Mouse (Mus musculus): Measurements from ENCODE around the gene Itsn1. TPM values are rescaled to one million over a fixed set of nuclear protein-coding genes. Genes with fewer than 3 reads are reported as not detected.

The Itsn1 gene
- 56.5 and 77.5 TPM in 2 replicates for polyA plus RNA-seq (2014; fragmentation: Nextera tagmentation; extraction: Ambion mirVana)

- H3K9ac ChIP-seq (replicated peaks; ENCODE audit: low read depth, low read length): peak within 1 kb of the TSS; percentile 96
- H3K4me2 ChIP-seq (ENCODE audit: low read depth, low read length): peak within 1 kb of the TSS; percentile 73
- H3K27me3 ChIP-seq (ENCODE audit: control insufficient read depth, insufficient read depth, low read length): no peaks in the 10 kb centered on the region
- peak; percentile 94 for ATAC-seq (ENCODE audit: low read depth)
- H3K36me3 ChIP-seq (ENCODE audit: control insufficient read depth, insufficient read depth, low read length): peaks cover 5% of the 10 kb centered on the region; the same call in 1 of the 2 replicates
- H3K4me3 ChIP-seq (ENCODE audit: low read depth, low read length): peak within 1 kb of the TSS; percentile 86
- H3K27ac ChIP-seq (ENCODE audit: low read depth, low read length): peak within 1 kb of the TSS; percentile 97
- peaks cover 29% of the 10 kb centered on the region for H3K4me1 ChIP-seq (ENCODE audit: control insufficient read depth, insufficient read depth, low read length)
- no peaks in the 10 kb centered on the region for H3K9me3 ChIP-seq (ENCODE audit: control insufficient read depth, low read length)
- WGBS: under 1% methylated on average over 33 of the region's 33 CpGs
These were observed at the start of gene Itsn1 for GRCm38 (mm10) chr16:91729066-91729482. Itsn1 (plus strand) TSS chr16:91729281.

DNA sequence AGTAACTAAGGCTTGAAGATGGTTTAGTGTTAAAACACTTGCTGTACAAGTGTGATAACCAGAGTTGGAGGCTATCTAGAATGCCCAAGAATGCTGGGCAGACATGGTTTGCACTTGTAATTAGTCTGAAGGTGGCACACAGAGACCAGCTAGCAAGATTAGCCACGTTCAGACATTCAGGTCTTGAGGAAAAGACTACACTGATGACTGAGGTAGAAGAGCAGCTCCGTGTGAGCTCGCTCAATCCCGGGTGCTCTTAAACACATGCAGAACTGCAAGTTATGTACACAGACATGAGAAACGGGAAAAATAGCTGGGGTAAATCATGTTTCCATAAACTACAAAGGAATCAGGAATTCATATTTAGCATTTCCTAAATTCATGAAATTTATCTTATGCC lies 48.4 kb upstream of the Itsn1 start:
- Histone ChIP-seq H3K9me3 (ENCODE audit: control insufficient read depth, low read length) (no peaks in the 10 kb centered on the region), H3K9ac (replicated peaks; ENCODE audit: low read depth, low read length) (no peak overlapping the region), H3K27me3 (ENCODE audit: control insufficient read depth, insufficient read depth, low read length) (no peaks in the 10 kb centered on the region), H3K4me1 (ENCODE audit: control insufficient read depth, insufficient read depth, low read length) (no peaks in the 10 kb centered on the region), H3K4me2 (ENCODE audit: low read depth, low read length) (no peak overlapping the region), H3K36me3 (ENCODE audit: control insufficient read depth, insufficient read depth, low read length) (peaks cover 66% of the 10 kb centered on the region), H3K4me3 (ENCODE audit: low read depth, low read length) (no peak overlapping the region), H3K27ac (ENCODE audit: low read depth, low read length) (no peak overlapping the region)
- ATAC-seq (ENCODE audit: low read depth): no peak
- 83% methylated on average over 5 of the region's 5 CpGs for WGBS

DNA sequence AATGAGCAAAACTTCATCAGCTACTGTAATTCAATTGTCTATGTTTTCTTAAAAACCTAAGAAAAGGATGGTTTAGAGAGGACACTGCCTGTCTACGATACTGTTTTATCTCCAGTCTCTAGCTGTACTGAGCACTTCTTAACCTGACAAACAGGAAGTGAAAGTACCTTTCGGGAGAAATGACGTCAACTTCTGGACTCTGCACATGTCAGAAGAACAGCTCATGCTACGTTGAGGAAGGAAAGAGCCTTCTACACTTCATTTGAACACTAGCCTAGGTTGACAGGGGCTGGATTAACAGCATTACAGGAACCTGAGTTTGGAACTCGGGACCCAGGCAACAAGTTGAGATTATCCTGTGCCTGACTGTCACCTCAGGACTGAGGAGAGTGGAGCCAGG lies 43.6 kb upstream of the Itsn1 start:
- Histone ChIP-seq H3K4me2 (ENCODE audit: low read depth, low read length) (no peak overlapping the region), H3K27me3 (ENCODE audit: control insufficient read depth, insufficient read depth, low read length) (no peaks in the 10 kb centered on the region), H3K27ac (ENCODE audit: low read depth, low read length) (no peak overlapping the region), H3K9me3 (ENCODE audit: control insufficient read depth, low read length) (no peaks in the 10 kb centered on the region), H3K9ac (replicated peaks; ENCODE audit: low read depth, low read length) (no peak overlapping the region), H3K4me3 (ENCODE audit: low read depth, low read length) (no peak overlapping the region), H3K36me3 (ENCODE audit: control insufficient read depth, insufficient read depth, low read length) (peaks cover 36% of the 10 kb centered on the region), H3K4me1 (ENCODE audit: control insufficient read depth, insufficient read depth, low read length) (peaks cover 8% of the 10 kb centered on the region; the same call in 1 of the 2 replicates)
- WGBS: 93% methylated on average over 5 of the region's 5 CpGs
- no peak for ATAC-seq (ENCODE audit: low read depth)

DNA sequence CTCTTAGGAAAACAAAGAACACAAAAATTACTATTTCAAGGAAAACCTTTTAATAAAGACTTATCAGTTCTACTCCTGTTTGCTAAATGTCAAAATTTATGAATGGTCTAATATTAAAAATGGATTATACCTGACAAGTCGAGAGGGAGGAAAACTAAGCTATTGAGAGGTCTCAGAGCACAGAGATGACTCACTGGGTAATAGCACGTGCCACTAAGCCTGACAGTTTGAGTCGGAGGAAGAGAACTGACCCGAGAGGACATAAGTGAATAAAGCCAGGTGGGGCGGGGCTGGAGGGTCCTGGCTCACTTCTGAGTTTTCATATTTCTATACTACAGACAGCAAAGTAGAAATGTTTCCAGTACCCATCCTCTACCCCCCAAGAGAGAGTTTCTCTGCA lies 42.7 kb upstream of the Itsn1 start:
- Histone ChIP-seq H3K4me2 (ENCODE audit: low read depth, low read length) (no peak overlapping the region), H3K27me3 (ENCODE audit: control insufficient read depth, insufficient read depth, low read length) (no peaks in the 10 kb centered on the region), H3K4me1 (ENCODE audit: control insufficient read depth, insufficient read depth, low read length) (peaks cover 8% of the 10 kb centered on the region; the same call in 1 of the 2 replicates), H3K9me3 (ENCODE audit: control insufficient read depth, low read length) (no peaks in the 10 kb centered on the region), H3K36me3 (ENCODE audit: control insufficient read depth, insufficient read depth, low read length) (peaks cover 29% of the 10 kb centered on the region), H3K9ac (replicated peaks; ENCODE audit: low read depth, low read length) (no peak overlapping the region), H3K4me3 (ENCODE audit: low read depth, low read length) (no peak overlapping the region), H3K27ac (ENCODE audit: low read depth, low read length) (no peak overlapping the region)
- ATAC-seq (ENCODE audit: low read depth): no peak
- 89% methylated on average over 5 of the region's 5 CpGs for WGBS

DNA sequence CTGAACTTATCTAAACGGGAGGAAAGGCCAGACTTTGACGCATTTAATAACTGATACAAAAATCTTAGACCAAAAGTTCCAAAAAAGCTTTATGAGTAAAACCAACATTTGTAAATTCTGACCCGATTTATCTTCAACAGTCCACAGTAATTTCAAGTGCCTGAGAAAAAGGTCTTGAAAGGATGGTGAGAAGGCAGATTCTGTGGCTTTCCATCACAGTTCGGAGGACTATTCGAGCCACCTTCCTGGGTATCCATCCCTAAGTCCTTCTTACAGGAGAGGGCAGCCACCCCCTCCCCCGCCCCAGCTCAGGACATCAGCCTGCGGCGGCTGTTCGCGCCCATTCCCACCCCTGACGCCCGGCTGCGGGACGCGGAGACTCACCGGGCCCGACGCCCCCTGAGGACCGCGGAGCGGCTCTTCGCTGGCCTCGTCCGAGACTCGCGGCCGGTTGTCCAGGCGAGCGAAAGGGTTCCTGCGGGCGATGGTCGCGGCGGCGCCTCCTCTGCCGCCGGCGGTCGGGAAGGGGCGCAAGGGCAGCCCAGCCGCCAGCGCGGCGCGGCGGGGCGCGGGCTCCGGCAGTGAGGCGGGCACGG lies 41.0 kb upstream of the Itsn1 start:
- 1% methylated on average over 50 of the region's 51 CpGs for WGBS
- H3K36me3 ChIP-seq (ENCODE audit: control insufficient read depth, insufficient read depth, low read length): peaks cover 21% of the 10 kb centered on the region
- peak overlapping the region; percentile 83 for H3K27ac ChIP-seq (ENCODE audit: low read depth, low read length)
- H3K9ac ChIP-seq (replicated peaks; ENCODE audit: low read depth, low read length): peak overlapping the region; percentile 83
- peaks cover 8% of the 10 kb centered on the region; the same call in 1 of the 2 replicates for H3K4me1 ChIP-seq (ENCODE audit: control insufficient read depth, insufficient read depth, low read length)
- peak overlapping the region; percentile 82 for H3K4me2 ChIP-seq (ENCODE audit: low read depth, low read length)
- H3K4me3 ChIP-seq (ENCODE audit: low read depth, low read length): peak overlapping the region; percentile 86
- peak; percentile 60 for ATAC-seq (ENCODE audit: low read depth)
- H3K9me3 ChIP-seq (ENCODE audit: control insufficient read depth, low read length): no peaks in the 10 kb centered on the region
- H3K27me3 ChIP-seq (ENCODE audit: control insufficient read depth, insufficient read depth, low read length): no peaks in the 10 kb centered on the region

DNA sequence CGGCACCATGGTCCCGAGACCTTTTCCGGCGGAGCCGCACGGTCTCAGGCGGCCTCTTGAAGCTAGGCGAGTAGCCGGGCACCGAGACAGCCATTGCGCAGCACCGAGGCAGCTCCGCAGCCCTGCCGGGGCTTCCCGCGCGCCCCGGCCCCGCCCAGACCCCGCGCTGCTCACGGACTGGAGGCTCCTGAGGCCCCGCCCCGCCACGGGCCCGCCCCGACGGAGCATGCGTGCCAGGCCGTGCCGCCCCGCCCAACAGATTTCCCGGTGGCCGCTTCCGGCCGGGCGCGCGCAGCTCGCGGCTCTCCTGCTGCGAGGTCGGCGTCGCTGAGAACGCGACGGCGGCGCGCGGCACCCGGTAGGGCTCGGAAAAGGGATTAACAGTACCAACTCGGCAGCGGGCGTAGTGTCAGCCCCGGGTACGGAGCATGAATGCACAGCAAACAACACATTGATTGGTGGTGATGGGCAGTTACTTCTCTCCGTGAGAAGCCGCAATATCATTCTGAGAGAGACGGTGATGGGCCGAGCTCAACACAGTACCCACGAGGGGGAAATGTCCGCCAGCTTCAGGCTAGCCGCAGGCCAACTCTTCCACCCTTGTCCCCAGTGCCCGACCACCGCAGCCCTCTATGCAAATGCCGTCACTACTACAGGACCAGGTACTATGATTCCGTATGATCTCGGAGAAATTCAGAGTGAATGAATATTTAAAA lies 40.3 kb upstream of the Itsn1 start, which contains the start of gene Donson:
Gene Donson (minus strand): TSS at position 152 of the 716 bp plus-strand sequence.
- H3K4me3 ChIP-seq (ENCODE audit: low read depth, low read length): peak within 1 kb of the TSS; percentile 86
- peaks cover 19% of the 10 kb centered on the region for H3K36me3 ChIP-seq (ENCODE audit: control insufficient read depth, insufficient read depth, low read length)
- H3K9ac ChIP-seq (replicated peaks; ENCODE audit: low read depth, low read length): peak within 1 kb of the TSS; percentile 83
- under 1% methylated on average over 62 of the region's 71 CpGs for WGBS
- peak within 1 kb of the TSS; percentile 82 for H3K4me2 ChIP-seq (ENCODE audit: low read depth, low read length)
- H3K9me3 ChIP-seq (ENCODE audit: control insufficient read depth, low read length): no peaks in the 10 kb centered on the region
- no peaks in the 10 kb centered on the region for H3K27me3 ChIP-seq (ENCODE audit: control insufficient read depth, insufficient read depth, low read length)
- H3K27ac ChIP-seq (ENCODE audit: low read depth, low read length): peak within 1 kb of the TSS; percentile 83
- peak; percentile 99 for ATAC-seq (ENCODE audit: low read depth)
- H3K4me1 ChIP-seq (ENCODE audit: control insufficient read depth, insufficient read depth, low read length): peaks cover 8% of the 10 kb centered on the region; the same call in 1 of the 2 replicates

DNA sequence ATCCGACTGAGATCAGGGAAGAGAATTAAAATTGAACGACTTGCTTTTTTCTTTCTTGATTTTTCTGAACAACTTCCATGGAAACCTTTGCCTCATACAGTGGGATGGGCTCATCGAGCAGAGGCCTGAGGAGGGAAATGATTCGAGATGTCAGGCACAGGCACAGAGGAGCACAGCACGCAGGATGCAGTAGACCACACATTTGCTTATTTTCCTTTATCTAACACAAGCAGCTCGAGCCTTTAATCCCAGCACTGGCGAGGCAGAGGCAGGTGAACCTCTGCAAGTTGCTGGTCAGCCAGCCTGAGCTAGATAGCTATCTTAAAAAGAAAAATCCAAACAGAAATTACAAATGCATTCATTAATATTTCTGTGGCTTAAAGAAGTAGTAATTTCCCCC lies 39.3 kb upstream of the Itsn1 start:
- Histone ChIP-seq H3K4me3 (ENCODE audit: low read depth, low read length) (peak overlapping the region; percentile 86; the same call in 1 of the 2 replicates), H3K4me2 (ENCODE audit: low read depth, low read length) (peak overlapping the region; percentile 82; the same call in 1 of the 2 replicates), H3K27ac (ENCODE audit: low read depth, low read length) (no peak overlapping the region), H3K4me1 (ENCODE audit: control insufficient read depth, insufficient read depth, low read length) (peaks cover 8% of the 10 kb centered on the region; the same call in 1 of the 2 replicates), H3K27me3 (ENCODE audit: control insufficient read depth, insufficient read depth, low read length) (no peaks in the 10 kb centered on the region), H3K9ac (replicated peaks; ENCODE audit: low read depth, low read length) (peak overlapping the region; percentile 34; the same call in 1 of the 2 replicates), H3K9me3 (ENCODE audit: control insufficient read depth, low read length) (no peaks in the 10 kb centered on the region), H3K36me3 (ENCODE audit: control insufficient read depth, insufficient read depth, low read length) (peaks cover 10% of the 10 kb centered on the region)
- no peak for ATAC-seq (ENCODE audit: low read depth)
- WGBS: 43% methylated on average over 7 of the region's 7 CpGs

DNA sequence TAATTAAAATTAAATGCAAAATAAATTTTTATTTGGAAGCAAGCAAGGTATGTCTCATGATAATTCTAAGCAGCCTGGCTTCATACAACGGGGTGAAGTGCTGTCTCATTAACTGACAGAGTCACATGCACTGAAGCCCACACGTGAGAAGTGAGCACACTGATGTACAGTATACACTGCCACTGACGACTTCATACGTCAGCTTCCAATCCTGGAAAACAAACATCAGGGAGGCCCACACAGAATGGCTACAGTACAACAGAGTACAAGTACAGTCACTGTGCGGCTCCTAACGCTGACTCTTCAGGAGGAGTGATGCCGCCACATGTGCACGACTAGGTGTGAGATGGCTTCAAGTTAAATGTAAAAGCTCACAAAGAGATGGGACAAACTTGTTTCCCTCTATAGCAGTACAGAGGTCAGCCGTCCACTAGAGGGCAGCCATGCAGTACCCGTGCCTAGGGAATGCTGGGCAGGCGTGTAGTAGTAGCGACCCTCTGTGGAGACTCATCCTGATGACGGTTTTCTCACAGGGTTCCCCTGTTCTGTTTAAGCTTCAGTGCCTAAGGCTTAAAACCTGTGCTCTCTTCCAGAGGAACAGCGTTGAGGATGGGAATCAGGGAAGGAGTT lies 34.5 kb upstream of the Itsn1 start:
- WGBS: 37% methylated on average over 14 of the region's 14 CpGs
- H3K4me3 ChIP-seq (ENCODE audit: low read depth, low read length): no peak overlapping the region
- no peaks in the 10 kb centered on the region for H3K9me3 ChIP-seq (ENCODE audit: control insufficient read depth, low read length)
- peak; percentile 93 for ATAC-seq (ENCODE audit: low read depth)
- H3K4me2 ChIP-seq (ENCODE audit: low read depth, low read length): no peak overlapping the region
- H3K4me1 ChIP-seq (ENCODE audit: control insufficient read depth, insufficient read depth, low read length): no peaks in the 10 kb centered on the region
- H3K36me3 ChIP-seq (ENCODE audit: control insufficient read depth, insufficient read depth, low read length): peaks cover 22% of the 10 kb centered on the region
- no peak overlapping the region; the same call in 1 of the 2 replicates for H3K27ac ChIP-seq (ENCODE audit: low read depth, low read length)
- no peak overlapping the region for H3K9ac ChIP-seq (replicated peaks; ENCODE audit: low read depth, low read length)
- no peaks in the 10 kb centered on the region for H3K27me3 ChIP-seq (ENCODE audit: control insufficient read depth, insufficient read depth, low read length)
